Mouse (Mus musculus) heart, postnatal 25 days (tissue): ENCODE measurements at regions not wholly inside any gene's neighbourhood (a gene's known extent, or its start where the extent isn't known, plus 50 kb on each side); places are given as distances from the start of the nearest gene placed in this dataset.
"Not testable (repeated sequence)": the region's sequence is repeated elsewhere in the genome, so short reads cannot be mapped to it uniquely, and the experiment has no call there.

ENCODE experiments used
- DNase-seq: peaks from one replicate; pipeline ENCODE4 v3.0.0; 2022; ENCODE audit warnings: low spot score
- intact Hi-C: fragments of 180-260 bp; cut with DNase I; formaldehyde crosslinking; loops from one replicate; pipeline ENCODE4 v1.15.1; 2025

DNA sequence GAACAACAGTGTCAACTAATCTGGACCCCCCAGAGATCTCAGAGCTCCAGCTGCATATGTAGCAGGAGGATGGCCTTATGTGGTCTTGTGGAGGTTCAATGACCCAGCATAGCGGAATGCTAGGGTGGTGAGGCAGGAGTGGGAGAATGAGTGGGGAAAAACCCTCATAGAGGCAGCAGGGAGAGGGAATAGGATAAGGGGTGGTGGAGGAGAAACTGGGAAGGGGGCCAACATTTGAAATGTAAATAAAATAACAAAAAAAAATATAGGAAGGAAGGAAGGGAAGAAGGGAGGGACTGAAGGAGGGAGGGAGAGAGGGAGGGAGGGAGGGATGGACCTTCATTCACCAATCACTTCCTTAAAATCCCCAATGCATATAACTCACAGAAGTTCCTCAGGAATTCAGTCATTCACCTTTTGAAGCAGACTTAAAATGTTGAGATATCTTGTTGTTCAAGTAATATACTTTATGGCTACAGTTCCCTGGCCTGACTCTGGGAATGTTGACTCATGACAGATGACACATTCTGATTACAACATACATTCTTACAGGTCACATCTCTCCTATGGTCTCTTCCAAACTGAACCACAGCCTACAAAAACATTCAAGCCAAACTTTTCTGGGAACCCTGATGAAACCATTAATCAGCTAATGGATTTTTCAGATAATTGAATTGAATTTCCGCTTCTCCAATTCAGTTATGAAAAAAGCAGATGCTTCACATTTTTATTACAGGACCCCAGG is 471.3 kb upstream of the Htr2a start:
- no peak for DNase-seq
- intact Hi-C loops = no loop called here

DNA sequence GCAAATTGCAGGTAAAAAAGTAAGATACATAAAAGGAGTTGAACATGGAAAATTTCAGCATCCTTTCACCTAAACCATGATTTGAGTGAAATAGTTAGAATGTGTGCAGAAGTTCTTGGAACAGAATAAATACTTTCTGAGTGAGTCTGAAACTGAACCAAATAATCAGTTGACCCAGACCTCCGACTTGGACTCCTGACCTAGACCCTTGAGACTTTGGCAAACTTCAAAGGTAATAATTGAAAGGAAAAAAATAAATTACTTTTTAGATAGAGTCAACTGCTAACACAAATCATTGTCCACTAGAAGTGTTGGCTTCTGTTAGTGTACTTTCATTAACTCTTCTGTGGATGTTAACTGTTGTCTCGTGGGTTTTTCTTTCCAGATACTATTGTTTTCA is 460.6 kb upstream of the Htr2a start:
- no peak for DNase-seq
- intact Hi-C loops = no loop called here

DNA sequence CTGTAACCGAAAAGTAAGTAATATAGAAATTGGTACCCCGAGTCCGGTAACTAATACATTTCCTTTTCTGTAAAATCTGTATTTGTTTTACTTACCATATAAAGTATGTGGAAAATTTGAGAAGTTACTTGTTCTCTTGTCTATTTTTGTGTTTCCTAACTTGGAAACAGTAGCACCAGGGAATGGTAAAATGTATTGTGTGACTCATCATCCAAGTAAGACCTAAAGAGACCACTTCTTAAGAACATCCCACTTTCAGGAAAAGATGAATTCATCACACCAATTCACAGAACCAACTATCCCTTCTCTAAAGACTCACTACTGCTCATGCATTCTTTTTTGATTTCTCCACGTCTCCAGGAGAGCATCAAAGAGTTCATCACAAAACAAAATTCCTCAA is 457.6 kb upstream of the Htr2a start:
- no peak for DNase-seq
- intact Hi-C loops = no loop called here

DNA sequence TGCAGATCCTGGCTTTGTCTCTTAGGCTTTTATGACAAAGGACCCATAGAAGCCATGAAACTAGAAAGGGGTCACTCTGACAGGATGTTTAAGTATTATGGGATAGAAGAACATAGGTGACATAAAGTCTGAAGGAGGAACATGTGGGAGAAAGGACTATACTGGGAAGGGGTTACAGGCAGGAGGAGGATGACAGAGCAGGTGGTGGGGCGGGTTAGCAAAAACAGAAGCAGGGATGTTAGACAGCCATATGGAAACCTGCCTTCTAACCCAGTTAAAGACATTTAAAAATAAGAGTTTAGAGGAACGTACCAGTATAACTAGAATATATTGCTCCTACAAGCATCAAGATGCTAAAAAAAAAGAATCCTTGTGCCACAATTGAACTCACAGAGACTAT is 438.9 kb upstream of the Htr2a start:
- no peak for DNase-seq
- intact Hi-C loops = no loop called here

DNA sequence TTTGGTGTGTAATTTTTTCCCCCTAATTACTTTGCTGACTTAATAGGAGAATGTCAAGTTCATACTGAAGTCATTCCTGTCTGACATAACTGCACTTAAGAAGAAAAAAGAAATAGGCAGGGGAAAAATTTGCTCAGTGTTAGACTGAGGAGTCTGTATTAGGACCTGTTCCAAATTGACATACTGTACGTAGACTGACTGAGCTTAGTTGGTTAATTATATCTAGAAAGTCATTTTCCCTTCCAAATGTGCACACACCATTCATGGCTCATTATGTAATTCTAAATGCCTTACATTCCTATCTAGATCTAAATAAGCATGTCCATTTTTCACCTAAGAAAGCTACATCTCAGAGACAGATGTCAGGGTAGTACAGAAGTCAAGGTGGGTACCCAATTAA is 435.6 kb upstream of the Htr2a start:
- intact Hi-C loops = no loop called here
- DNase-seq = no peak

DNA sequence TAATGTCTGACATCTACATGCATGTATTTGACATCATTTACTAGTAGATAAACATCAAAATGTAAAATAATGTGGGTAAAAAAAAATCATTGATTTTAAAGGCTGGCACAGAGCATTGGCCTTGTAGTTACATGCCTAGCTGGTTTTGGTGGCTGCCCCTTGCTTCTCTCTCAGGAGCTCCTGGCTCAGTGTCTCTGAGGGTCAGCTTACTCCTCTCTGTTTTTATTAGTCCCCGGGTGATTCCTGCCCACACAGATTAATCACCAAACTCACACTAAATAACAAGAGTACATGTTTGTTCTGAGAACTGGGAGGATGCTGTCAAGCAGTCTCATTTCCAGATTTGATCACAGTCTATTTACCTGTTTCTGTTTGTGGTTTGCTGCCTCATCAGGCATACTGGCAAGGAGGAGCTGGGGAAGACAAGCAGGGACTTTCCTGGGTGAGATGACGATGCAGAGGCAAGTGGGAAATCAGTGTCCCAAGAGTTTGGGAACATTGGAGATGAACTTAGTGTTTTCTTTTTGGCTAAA is 422.7 kb upstream of the Htr2a start:
- DNase-seq = no peak
- intact Hi-C loops = no loop called here

DNA sequence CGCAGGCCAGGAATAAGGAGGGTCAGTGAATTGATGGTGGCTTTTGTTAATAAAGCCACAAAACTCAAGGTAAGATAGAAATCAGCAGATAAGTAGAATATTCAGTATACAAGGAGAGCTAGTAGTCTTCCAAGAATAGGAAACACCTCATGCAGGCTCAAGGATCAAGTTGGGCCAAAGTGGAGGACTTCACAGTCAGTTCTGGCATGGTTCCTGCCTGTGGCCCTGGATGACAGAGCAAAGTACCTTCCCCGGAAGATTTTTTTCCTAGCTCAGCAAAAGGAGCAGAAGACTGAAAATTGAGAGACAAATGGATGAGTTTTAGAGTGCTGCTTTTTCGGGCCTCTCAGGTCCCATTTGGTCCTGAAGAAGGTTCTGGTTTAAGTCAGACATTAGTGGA is 420.9 kb upstream of the Htr2a start:
- intact Hi-C loops = no loop called here
- no peak for DNase-seq

DNA sequence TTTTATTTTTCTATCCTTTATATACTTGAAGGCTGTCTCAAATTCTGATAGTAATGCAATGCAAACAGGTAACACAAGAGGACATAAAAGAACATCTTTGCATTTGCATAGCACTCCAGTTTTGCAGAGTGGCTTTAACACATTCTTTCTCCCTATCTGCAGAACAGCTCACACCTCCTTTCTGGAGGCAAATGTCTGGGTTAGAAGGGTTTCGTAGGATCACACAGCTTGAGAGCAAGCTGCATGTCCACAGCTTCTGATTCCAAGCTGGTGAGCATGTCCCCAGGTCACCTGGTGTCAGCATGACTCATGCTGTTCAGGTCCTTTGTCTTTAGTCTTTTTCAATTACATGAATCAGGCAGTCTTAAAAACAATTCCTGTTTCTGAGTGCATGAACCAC is 418.5 kb upstream of the Htr2a start:
- no peak for DNase-seq
- intact Hi-C loops = no loop called here

DNA sequence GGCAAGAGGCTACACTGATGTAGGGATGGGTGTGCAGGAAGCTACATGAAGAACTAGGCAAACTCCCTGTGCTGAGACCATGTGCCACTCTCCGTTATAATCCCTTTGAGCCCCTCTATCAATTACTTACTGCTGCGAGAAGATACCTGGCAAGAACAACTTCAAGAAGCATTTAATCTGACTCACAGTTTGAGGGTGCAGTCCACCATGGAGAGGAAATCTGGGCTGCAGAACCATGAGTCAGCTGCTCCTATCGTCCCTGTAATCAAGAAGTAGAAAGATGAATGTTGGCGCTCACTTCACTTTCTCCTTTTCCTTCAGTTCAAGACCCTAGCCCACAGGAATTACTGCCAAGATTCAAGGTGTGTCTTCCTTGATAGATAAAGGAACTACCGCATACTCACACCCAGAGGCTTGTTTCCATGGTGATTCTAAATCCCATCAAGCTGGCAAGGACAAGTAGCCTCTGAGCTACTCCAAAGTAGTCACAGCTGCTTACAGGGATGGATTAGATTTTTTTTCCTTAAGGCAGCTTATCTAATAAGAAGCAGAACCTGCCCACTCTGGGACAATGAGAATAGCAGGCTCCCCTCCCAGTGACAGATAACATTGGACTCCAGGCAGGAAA is 411.0 kb upstream of the Htr2a start:
- intact Hi-C loops = no loop called here
- DNase-seq = no peak

DNA sequence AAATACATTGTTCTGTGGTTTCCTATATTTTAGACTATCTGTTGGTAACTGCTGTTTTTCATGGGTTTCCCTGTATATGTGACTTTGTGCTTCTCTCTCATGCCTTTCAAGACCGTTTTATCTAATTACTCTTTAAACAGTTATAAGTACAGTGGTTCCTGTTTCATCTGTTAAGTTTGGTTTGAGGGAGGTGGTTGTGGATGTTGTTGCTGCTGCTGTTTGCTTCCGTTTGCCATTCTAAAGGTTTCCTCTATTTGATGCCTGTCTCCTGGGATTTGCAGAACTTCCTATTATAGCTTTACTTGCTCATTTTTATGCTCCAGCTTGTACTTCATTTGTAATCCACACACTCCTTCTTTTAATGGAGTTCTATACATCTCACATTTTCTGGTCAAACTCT is 400.4 kb upstream of the Htr2a start:
- DNase-seq = no peak
- intact Hi-C loops = no loop called here

DNA sequence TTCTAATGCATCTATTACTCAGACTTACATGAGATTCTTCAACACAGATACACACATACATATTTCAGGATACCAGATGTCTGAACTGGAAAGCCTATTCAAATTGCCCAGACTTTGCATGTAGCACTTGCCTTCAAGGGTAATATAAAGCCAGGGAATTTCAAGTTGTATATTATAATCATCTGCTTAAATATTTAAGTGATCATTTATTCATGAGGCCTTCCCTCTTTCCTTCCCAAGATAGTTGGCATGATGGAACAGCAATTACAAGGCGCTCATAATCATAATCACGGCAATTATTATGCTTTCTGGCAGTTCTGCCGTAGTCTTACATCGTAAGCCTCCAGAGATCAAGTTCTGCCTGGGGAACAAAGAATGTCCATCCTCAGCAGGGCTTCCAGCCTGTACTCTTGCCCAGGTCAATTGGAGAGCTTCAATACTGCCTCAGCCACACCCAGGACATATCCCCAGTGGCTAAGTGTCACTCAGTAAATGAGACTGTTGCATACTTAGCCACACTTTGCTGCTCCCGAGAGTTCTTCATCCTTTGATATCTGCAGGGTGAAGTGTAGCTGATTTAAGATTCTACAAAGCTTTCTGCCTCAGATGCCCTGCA is 391.3 kb upstream of the Htr2a start:
- intact Hi-C loops = no loop called here
- no peak for DNase-seq

DNA sequence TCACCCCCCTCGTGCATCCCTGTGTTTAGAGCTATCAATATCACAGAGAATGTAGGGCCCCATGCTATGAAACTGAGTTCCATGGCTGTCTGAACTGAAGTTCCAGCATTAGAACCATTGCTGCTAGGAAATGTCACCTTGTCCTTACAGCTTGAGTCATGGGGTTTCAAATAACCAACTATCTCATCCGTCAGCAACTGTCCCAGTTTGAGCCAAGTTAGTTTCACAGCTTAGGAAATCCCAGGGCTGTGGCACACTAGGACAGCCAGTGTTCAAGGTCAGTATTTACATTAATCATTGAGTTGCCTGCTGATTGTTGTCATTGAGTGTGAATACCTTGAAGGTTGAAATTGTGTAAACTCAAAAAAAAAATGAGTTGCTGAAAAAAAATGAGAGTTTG is 390.6 kb upstream of the Htr2a start:
- intact Hi-C loops = no loop called here
- no peak for DNase-seq

DNA sequence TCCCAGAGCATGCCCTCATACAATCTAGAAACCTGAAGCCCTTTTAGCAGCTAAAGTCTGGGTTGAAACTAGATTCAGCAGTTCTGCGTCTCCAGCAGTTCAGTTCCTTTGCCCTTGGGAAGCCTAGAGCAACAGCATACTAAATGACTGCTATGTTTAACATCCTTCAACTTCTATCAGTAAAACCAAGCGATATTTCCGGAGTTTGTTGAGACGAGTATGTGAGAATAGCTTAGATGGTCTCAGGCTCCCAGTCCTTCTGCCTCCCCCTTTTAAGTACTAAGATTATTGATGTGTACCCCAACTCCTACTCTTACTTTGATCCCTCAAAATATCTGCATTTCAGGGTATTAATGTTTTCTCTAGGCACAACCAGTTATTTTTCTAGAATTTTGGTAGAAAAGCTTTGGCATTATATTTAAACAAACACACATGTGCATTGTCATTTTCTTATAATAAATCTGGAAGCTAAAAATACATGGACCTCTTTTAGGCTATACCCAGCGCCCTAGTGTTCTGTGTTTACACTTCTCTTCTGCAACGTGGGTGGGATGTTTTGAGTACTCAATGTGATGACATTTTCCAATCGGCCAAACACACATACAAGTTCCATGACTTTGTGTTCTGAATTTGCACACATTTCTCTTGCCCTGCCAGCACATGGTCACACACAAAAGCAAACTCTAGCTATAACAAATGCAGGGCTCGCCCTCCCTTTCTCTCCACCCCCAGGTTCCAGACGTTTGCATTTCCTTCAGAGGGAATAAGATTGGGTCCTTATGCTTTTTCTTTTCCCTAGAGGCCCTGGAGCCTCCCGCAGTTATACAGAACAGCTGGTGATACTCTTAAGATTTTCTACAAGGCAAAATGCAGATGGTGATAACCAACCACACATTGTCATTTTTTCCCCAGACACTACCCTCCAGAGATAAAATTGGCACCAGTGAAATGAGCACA is 388.2 kb upstream of the Htr2a start:
- intact Hi-C loops = no loop called here
- no peak for DNase-seq

DNA sequence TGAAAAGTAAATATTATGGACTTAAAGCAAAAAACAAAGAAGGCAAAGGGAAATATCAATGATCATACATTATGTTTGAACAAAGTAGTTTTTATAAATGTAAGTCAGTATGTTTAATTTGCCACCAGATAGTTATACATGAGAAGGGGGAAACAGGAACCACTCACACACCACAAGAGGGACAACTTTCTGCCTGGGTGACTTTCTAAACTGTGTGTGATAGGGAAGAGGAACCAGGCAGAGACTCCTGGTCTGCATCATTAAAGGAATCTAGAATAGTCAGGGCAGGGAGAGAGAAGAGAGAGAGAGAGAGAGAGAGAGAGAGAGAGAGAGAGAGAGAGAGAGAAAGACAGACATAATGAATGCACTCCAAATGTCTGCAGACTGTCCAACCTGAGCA is 385.6 kb upstream of the Htr2a start:
- intact Hi-C loops = no loop called here

DNA sequence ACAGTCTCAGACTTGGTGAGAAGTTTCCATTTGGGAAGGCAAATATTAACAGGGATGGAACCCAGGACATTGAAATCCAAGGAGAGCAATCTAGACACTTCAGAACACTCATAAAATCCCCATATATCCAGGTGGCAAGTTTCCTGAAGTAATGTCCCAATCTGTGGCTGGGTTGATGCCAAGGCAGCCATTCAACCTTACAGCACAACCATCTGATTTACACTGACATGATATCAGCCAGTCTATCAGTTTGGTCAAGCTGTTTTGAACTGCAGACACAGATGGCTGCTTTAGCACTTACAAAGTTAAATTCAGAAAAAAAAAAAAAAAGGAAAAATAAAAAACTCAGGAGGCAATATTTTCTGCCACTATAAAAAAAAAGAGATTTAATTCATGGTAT is 381.2 kb upstream of the Htr2a start:
- intact Hi-C loops = no loop called here
- DNase-seq = no peak

More for the DNA sequence above, 385.6 kb upstream of the Htr2a start:
- DNase-seq = no peak

DNA sequence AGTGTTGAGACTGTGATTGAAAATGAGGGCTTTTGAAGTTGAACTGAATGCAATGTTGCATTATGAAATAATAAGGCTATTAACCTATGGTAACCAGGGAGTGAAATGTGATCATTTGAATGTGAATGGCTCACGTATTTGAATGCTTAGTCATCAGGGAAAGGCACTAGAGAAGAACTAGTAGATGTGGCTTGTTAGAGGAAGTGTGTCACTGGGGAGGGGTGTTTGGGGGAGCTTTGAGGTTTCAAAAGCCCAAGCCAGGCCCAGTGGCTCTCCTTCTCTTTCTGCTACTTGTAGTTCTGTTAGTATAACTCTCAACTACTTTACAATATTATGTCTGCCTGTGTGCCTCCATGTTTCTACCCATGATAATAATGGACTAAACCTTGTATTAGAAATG is 373.6 kb upstream of the Htr2a start:
- intact Hi-C loops = no loop called here
- no peak for DNase-seq

DNA sequence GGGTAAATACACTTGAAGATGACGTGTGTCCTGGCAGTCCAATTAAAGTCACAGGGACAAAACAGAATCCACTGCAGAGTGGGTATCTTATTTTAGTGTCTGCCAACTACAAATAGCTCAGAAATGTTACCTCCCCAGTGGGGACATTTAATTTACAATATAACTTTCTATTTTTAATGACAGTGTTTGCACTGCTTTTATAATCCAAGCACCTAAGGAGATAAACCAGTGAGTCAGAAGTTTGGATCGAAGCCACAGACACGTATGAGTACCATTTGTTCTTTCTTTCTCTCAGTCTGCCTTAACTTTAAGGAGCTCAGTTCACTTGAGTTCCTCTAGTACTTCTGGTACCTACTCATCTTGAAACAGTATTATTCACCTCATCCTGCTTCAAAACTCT is 346.1 kb upstream of the Htr2a start:
- intact Hi-C loops = no loop called here
- no peak for DNase-seq

DNA sequence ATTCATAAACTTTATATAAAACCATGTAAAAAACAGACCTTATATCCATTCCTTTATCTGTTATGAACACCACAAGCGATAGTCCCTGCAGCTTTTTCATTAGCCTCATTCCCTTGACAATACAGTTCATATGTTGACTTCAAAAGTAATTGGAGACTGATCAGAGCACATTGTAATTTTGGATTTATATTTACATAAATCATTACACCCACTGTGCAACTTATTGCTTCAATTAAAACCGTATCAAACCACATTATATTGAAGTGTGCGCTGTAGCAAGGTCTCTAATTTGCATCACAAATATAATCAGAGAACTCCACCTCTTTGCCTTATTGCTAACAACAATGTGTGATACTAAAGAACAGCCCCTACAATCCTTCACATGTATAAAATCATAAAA is 336.2 kb upstream of the Htr2a start:
- no peak for DNase-seq
- intact Hi-C loops = no loop called here

DNA sequence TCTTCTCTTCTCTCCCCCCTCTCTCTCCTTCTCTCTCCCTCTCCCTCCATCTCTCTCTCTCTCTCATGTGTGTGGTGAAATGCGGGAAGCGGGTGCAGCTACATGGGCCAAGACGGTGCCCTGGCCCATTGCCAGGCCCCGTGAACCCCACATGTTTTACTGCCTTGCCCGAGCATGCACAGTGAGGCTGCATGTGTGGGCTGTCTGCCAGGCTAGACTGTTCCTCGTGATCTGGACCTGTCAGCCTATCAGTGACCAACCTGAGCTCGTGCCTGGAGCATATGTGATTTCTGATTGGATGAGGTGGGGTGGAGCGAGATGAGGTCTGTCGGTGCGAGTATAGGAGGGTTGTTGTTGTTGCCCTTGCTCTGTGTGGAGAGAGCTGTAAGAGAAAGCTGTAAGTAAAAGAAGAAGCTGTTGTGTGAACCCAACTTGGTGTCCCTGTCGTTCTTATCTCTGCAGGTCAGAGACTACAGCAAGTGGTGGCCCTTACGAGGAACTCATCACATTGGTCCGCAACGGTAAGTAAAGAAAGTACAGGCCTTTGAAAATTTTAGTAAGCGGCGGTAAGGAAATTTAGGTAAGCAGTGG is 333.8 kb upstream of the Htr2a start:
- DNase-seq = no peak
- intact Hi-C loops = no loop called here

DNA sequence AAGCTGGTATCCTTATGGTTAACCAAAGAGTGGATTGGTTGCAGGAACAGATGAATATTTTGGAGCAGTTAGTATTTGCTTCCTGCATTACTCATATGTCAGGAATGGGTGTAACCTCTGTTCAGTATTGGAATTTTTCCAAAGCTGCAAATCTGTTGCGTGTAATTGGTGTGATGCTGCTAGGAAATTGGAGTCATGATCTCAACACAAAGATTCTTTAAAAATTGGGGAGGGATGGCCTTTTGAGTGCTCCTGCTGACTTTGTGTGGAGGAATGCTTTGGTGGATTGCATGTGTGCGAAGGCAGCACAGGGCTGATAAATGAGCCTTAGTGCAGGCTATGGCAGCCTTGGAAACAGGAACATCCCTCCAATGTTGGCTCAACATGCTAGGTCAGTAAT is 331.2 kb upstream of the Htr2a start:
- intact Hi-C loops, DNase-seq: not testable (repeated sequence)
